Mouse (Mus musculus): ENCODE measurements around the gene Sh3pxd2b. TPM values are rescaled to one million over a fixed set of nuclear protein-coding genes. Genes with fewer than 3 reads are reported as not detected.

Gene Sh3pxd2b
- total RNA-seq (2023) = 0.09 TPM

DNA sequence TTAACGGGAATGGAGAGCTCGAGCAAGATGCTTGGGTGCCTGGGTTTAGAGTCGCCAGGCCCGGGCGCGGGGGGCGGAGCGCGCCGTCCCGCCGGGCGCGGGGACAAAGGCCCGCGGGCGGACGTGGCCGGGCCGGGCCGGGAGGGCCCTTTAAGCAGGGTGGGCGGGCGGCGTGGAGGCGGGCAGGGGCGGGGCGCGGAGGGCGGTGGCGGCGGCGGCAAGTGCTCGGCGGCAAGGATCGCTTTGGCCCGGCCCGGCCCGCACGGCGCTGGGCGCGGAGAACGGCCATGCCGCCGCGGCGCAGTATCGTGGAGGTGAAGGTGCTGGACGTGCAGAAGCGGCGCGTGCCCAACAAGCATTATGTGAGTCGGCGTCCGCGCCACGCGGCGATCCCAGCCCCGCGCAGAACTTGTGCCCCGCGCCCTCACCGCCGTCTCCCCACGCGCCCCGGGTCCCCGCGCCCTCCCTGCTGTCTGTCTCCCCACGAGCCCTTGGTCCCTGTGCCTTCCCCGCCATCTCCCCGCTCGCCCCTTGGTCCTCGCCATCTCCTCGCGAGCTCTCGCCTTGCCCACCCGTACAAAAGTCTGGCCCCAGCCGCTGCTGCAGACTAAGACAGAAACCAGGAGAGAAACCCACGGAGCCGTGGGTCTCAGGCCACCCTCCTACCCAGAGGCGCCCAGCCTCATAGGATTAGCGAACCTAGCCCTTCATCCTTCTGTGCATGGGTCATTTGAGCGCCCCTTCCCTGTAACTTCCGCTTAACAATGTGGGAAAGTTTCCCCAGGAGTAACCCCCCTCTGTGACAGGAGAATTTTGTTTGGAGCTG lies at the start of gene Sh3pxd2b:
Sh3pxd2b (plus strand) TSS at position 214 of the 826 bp plus-strand sequence.

DNA sequence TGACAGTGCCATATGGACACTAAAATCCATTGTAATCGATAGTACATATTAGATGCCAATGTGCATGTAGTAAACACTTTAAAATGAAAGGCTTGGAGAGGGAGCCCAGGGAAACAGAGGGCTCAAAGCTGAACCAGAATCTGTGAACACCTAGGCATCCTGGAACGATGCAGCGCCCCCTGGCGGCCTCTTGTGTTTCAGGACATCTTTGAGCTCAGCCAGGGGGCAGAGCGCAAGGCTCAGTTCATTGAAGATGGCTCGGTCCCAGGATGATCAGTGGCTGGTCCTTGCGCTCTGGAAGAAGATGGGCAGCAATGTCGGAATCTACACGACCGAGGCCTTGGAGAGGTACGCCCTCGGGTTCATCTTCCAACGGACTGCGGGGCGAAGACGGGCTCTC lies 47.8 kb upstream of the Sh3pxd2b start, which contains the start of gene Hbq1a:
Hbq1a (plus strand) TSS at position 205 of the 400 bp plus-strand sequence.

DNA sequence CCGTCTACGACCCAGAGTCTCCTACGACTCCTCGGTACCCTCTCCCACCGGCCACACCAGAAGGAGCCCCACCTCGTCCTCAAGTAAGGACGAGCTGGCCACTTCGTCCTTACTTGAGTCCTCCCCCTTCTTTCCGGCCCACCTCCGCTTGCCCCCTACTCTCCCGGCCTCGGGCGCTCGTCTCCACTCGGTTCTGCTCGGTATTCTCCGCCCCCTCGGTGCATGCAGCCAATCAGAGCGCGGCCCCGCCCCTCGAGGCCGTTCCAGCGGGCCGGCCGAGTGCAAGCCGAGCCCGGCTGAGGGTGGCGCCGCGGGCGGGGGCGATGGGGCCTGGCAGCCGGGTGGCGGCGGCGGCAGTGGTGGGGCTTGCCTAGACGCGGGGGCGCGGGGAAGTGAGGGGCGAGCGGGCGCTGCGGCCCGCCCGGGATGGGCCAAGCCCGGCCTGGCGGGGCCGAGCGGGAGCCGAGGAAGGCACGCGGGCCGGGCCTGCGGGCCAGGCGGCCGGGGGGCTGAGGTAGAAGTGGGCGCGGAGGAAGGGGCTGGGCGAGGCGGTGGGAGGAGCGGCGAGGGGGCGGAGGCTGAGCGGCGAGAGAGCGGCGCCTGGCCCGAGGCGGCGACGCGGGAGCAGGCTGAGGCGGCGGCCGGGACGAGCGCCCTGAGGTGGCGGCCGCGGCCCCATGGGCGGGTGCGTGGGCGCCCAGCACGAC lies 107.3 kb downstream of the Sh3pxd2b start, which contains the start of gene Ubtd2:
Ubtd2 (plus strand) TSS at position 571 of the 707 bp plus-strand sequence.

Other genes starting within 250 kb of the Sh3pxd2b start
- gene Il9r, start 147.5 kb upstream of the Sh3pxd2b start, total RNA-seq (2023) = 2.7 TPM
- 11.6 TPM for gene Snrnp25, start 142.4 kb upstream of the Sh3pxd2b start, total RNA-seq (2023)
- 1.3 TPM for gene Rhbdf1, start 125.5 kb upstream of the Sh3pxd2b start, total RNA-seq (2023)
- gene Mpg, start 121.3 kb upstream of the Sh3pxd2b start, total RNA-seq (2023) = 23.2 TPM
- gene Nprl3, start 80.1 kb upstream of the Sh3pxd2b start, total RNA-seq (2023) = 62.0 TPM
- gene Hba-x, start 71.4 kb upstream of the Sh3pxd2b start, total RNA-seq (2023) = not detected
- gene Hba-a1, start 64.3 kb upstream of the Sh3pxd2b start, total RNA-seq (2023) = 1,092 TPM
- not detected for gene Hbq1b, start 60.9 kb upstream of the Sh3pxd2b start, total RNA-seq (2023)
- gene Hba-a2, start 51.3 kb upstream of the Sh3pxd2b start, total RNA-seq (2023) = 697 TPM
- gene Hbq1a, start 47.8 kb upstream of the Sh3pxd2b start, total RNA-seq (2023) = not detected
- gene Ubtd2, start 107.5 kb downstream of the Sh3pxd2b start, total RNA-seq (2023) = 4.3 TPM
- 2.5 TPM for gene Efcab9, start 184.3 kb downstream of the Sh3pxd2b start, total RNA-seq (2023)
- gene Stk10, start 185.5 kb downstream of the Sh3pxd2b start, total RNA-seq (2023) = 276 TPM

All from CD4-positive naive resting alpha-beta T cell, adult 57 days (primary cell).